Mouse (Mus musculus) intestine, embryonic 15.5 days (tissue): Measurements from ENCODE around the gene Atxn7l2. TPM values are rescaled to one million over a fixed set of nuclear protein-coding genes. Genes with fewer than 3 reads are reported as not detected.

ENCODE experiments used
- ATAC-seq: fragments of 200-750 bp; cut with Nextera tagmentation; 2 replicates; pipeline ENCODE4 v1.8.0; 2017; ENCODE audit warnings: moderate TSS enrichment, moderate library complexity
- H3K27ac ChIP-seq: fragments of 300-500 bp; sonication (generic); 2 replicates; pipeline ENCODE4 v1.5.1; 2015; ENCODE audit warnings: mild to moderate bottlenecking, inconsistent platforms
- H3K27me3 ChIP-seq: fragments of 300-500 bp; sonication (generic); replicated peaks from 2 replicates; pipeline ENCODE4 v1.6.1; 2015; ENCODE audit warnings: inconsistent platforms
- H3K36me3 ChIP-seq: fragments of 300-500 bp; sonication (generic); 2 replicates; pipeline ENCODE4 v1.6.1; 2015; ENCODE audit warnings: inconsistent platforms
- H3K4me1 ChIP-seq: fragments of 300-500 bp; sonication (generic); replicated peaks from 2 replicates; pipeline ENCODE4 v1.6.1; 2015; ENCODE audit warnings: inconsistent platforms
- H3K4me2 ChIP-seq: fragments of 300-500 bp; sonication (generic); replicated peaks from 2 replicates; pipeline ENCODE4 v1.6.1; 2015; ENCODE audit warnings: mild to moderate bottlenecking, inconsistent platforms
- H3K4me3 ChIP-seq: fragments of 300-500 bp; sonication (generic); replicated peaks from 2 replicates; pipeline ENCODE4 v1.5.1; 2015; ENCODE audit warnings: inconsistent platforms
- H3K9ac ChIP-seq: fragments of 300-500 bp; sonication (generic); 2 replicates; pipeline ENCODE4 v1.6.1; 2015; ENCODE audit warnings: inconsistent platforms
- H3K9me3 ChIP-seq: fragments of 300-500 bp; sonication (generic); 2 replicates; pipeline ENCODE4 v1.6.1; 2016; ENCODE audit warnings: inconsistent platforms
- WGBS: fragments of 180-500 bp; shearing (Covaris S2); methylation state at CpG from one replicate; pipeline ENCODE4 v1.1.7; 2015; 5-methylcytosine and 5-hydroxymethylcytosine counted together
- polyA plus RNA-seq: library from polyadenylated mRNA; unstranded; fragments of >200 nt; fragmentation: Nextera tagmentation; extraction: Ambion mirVana; gene quantifications from 2 replicates; pipeline ENCODE4 v1.2.1, GENCODE M21; 2015

Gene Atxn7l2
- polyA plus RNA-seq, 1 experiment from 2014 or later, result 11.3 TPM

DNA sequence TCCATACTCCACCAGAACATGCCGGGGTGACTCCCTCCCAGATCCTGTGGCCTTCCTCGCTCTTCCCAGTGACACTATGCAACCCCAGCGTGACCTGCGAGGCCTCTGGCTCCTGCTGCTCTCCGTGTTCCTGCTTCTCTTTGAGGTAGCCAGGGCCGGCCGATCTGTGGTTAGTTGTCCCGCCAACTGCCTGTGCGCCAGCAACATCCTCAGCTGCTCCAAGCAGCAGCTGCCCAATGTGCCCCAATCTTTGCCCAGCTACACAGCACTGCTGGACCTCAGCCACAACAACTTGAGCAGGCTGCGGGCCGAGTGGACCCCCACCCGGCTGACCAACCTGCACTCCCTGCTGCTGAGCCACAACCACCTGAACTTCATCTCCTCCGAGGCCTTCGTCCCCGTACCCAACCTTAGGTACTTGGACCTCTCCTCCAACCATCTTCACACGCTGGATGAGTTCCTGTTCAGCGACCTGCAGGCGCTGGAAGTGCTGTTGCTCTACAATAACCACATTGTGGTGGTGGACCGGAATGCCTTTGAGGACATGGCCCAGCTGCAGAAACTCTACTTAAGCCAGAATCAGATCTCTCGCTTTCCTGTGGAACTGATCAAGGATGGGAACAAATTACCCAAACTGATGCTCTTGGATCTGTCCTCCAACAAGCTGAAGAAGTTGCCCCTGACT, 23.5 kb downstream of the Atxn7l2 start:
- no peak overlapping the region for H3K27ac ChIP-seq
- WGBS, result 74% methylated on average over 20 of the region's 20 CpGs
- H3K27me3 ChIP-seq, result no peaks in the 10 kb centered on the region
- H3K9ac ChIP-seq, result no peak overlapping the region; the same call in 1 of the 2 replicates
- no peaks in the 10 kb centered on the region for H3K36me3 ChIP-seq
- 0 out of 2 replicates have a peak, but pooled peaks have one; percentile 2 for ATAC-seq
- peak overlapping the region; percentile 71; the same call in 1 of the 2 replicates for H3K4me3 ChIP-seq
- no peaks in the 10 kb centered on the region for H3K9me3 ChIP-seq
- peaks cover 19% of the 10 kb centered on the region for H3K4me1 ChIP-seq
- H3K4me2 ChIP-seq, result peak overlapping the region; percentile 94

DNA sequence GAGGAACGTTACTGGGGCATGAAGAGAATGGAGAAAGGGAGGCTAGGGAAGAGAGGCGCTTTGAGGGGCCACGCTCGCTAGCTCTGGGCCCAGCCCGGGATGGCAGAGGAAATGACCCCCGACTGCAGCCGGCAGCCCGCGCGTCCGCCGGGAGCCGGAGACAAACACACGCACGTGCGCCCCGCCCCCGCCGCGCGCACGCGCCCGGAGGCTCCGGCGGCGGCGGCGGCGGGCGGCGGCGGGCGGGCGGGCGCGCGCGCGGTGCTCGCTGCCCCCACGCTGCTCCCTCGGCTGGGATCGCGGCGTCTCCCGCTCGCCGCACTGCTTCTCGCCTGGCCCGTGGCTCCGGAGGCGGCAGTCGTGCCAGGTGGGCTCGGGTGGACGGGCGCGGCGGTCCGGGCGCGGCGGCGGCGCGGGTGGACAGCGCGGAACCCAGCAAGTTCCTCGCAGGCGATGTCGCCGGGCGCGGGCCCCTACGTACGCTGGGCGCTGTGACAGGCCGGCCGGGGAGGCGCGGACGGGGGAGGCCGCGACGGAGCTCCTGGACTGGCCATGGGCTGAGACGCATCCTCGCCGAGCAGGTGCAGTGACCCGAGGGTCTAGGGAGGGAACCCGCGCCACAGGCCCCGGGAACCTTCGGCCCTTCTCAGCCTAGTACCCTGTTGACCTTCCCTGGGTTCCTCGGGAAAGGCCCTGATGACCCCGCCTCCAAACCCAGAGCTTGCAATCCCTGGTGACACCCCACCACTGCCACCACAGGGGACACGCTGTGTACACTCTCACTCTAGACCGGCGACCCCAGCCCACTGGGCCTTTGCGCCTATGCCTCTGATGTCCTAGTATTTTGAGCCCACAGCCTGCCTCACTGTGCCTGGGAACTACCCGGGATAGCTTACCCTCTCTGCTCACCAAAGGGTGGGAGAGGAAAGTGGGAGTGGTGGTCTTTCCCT, 24.4 kb downstream of the Atxn7l2 start, which contains the start of gene Amigo1:
Gene Amigo1 (plus strand): TSS at position 238 of the 950 bp plus-strand sequence.
- Histone ChIP-seq H3K36me3 (no peaks in the 10 kb centered on the region), H3K27me3 (no peaks in the 10 kb centered on the region), H3K4me3 (peak within 1 kb of the TSS; percentile 71), H3K4me1 (peaks cover 17% of the 10 kb centered on the region; the same call in 1 of the 2 replicates), H3K9me3 (no peaks in the 10 kb centered on the region), H3K9ac (peak within 1 kb of the TSS; percentile 71), H3K4me2 (peak within 1 kb of the TSS; percentile 94), H3K27ac (no peak within 1 kb of the TSS)
- ATAC-seq, result peak; percentile 67
- 2% methylated on average over 90 of the region's 100 CpGs for WGBS

DNA sequence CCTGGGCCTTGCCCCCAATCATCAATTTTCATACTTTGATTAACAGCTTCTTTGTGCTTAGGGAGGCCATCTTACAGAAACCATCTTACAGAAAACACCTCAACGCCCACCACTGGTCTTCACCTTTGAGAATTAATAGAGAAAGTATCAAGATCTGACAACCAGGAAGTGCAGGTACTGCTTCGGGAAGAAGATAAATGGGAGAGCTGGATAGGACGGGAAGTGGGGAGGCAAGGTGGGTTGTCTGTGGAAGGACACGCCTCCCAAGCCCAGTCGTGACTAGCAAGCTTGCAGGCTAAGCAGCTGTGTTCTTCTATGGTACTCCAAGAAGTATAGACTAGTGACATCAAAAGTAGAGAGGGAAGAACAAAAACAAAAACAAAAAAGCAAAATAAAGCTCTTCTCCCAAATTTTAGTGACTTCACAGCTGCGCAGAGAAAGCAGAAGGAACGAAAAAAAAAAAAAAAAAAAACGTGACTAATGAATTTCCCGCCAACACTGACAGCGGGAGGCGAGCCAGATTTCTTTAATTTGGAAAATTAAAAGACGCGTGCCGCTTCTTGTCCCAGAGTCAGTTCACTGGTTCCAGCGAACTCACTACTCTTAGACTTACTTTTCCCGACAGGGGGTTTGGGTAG, 25.2 kb downstream of the Atxn7l2 start:
- H3K27me3 ChIP-seq, result no peaks in the 10 kb centered on the region
- peaks cover 17% of the 10 kb centered on the region; the same call in 1 of the 2 replicates for H3K4me1 ChIP-seq
- 2% methylated on average over 16 of the region's 16 CpGs for WGBS
- no peaks in the 10 kb centered on the region for H3K9me3 ChIP-seq
- no peaks in the 10 kb centered on the region for H3K36me3 ChIP-seq
- H3K4me3 ChIP-seq, result peak overlapping the region; percentile 71
- H3K9ac ChIP-seq, result peak overlapping the region; percentile 71
- peak overlapping the region; percentile 94 for H3K4me2 ChIP-seq
- H3K27ac ChIP-seq, result no peak overlapping the region
- 0 out of 2 replicates have a peak, but pooled peaks have one; percentile 50 for ATAC-seq

DNA sequence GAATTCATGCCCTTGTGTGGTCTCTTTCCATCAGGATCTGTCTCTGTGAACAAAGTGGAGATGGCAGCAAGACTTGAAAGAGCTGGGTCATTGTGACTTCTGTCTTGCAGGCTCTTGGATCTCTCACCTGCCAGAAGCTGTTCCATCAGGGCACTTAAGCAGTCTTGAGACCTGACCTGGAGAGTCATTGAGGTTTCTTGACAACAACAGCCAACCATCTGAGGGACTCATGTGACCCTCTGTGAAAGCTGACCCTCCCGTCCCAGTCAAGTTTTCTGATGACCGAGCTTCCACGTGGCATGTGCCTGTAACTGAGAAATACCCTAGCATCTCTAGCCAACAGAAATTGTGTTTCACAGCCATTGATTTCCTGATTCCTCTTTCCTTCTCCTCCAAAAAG, 26.0 kb downstream of the Atxn7l2 start:
- H3K27ac ChIP-seq, result no peak overlapping the region
- H3K4me2 ChIP-seq, result no peak overlapping the region
- H3K9me3 ChIP-seq, result no peaks in the 10 kb centered on the region
- H3K9ac ChIP-seq, result no peak overlapping the region
- peaks cover 17% of the 10 kb centered on the region; the same call in 1 of the 2 replicates for H3K4me1 ChIP-seq
- H3K4me3 ChIP-seq, result no peak overlapping the region
- ATAC-seq, result no peak
- 74% methylated on average over 3 of the region's 3 CpGs for WGBS
- H3K27me3 ChIP-seq, result no peaks in the 10 kb centered on the region
- H3K36me3 ChIP-seq, result no peaks in the 10 kb centered on the region

DNA sequence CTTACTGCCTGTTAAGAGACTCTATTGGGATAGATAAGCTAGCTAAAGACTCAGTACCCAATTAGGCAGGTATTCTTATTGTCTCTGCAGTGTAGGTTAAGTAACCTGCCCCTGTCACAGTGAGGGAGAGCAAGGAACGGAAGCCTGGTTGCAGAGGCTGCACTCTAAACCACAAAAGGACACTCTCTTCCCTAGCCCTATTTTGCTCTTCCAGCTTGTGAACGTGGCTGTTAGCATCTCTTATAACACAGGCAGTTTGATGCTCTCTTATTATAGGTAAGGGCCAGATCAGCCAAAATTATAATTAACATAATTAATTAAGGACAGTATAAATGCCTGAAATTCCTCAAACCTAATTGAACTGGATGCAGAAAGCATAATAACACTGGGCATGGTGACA, 30.2 kb downstream of the Atxn7l2 start:
- Histone ChIP-seq H3K36me3 (no peaks in the 10 kb centered on the region), H3K9ac (no peak overlapping the region), H3K4me1 (peaks cover 1% of the 10 kb centered on the region; the same call in 1 of the 2 replicates), H3K27me3 (no peaks in the 10 kb centered on the region), H3K9me3 (no peaks in the 10 kb centered on the region), H3K27ac (no peak overlapping the region), H3K4me2 (no peak overlapping the region), H3K4me3 (no peak overlapping the region)
- WGBS, result 60% methylated on average over 2 of the region's 2 CpGs
- no peak for ATAC-seq

DNA sequence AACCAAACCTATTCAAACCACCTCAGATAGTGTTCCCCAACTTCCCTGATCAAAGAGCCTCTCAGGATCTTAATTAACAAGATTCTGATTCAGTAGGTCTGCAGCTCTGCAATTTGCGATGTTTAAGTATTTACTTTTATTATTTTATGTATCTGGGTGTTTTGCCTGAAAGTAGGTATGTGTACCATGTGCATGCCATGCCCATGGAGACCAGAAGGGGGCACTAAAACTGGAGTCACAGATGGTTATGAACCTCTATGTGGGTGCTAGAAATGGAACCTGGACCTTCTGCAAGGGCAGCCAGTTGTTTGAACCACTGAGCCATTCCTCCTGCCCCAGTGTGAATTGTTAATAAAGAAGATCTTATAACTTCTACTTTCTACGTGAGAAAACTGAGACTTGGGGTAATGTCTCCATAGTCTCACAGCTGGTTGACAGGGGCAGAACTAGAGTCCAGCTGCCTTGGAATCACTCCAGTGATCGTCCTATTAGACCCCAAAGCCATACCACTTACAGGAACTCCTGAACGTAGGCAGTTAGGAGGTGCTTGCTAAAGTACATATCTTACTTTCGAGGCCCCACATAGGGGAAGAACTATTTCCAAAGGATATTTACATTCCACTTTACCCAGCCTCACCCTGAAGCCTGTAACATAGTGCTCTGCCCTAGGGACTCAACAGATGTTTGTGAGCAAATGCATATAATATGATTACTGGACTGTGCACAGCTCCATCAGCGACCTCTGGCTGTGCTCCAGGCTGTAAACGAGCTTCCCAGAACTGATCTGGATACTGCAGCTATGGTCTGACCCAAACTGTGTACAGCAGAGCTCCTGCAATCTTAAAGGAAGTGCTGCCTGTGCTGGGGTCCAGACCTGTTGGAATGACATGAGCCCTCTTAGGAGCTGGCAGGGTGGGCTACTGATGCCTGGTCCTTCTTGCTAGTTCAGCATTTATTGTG, 31.7 kb downstream of the Atxn7l2 start:
- no peak overlapping the region for H3K4me3 ChIP-seq
- no peak overlapping the region for H3K4me2 ChIP-seq
- H3K9me3 ChIP-seq, result no peaks in the 10 kb centered on the region
- 53% methylated on average over 7 of the region's 7 CpGs for WGBS
- H3K27me3 ChIP-seq, result no peaks in the 10 kb centered on the region
- no peak overlapping the region for H3K27ac ChIP-seq
- no peaks in the 10 kb centered on the region for H3K36me3 ChIP-seq
- H3K4me1 ChIP-seq, result 0 out of 2 replicates have a peak, but pooled peaks cover 4% of the 10 kb centered on the region
- ATAC-seq, result peak; percentile 61; the same call in 1 of the 2 replicates
- H3K9ac ChIP-seq, result no peak overlapping the region

DNA sequence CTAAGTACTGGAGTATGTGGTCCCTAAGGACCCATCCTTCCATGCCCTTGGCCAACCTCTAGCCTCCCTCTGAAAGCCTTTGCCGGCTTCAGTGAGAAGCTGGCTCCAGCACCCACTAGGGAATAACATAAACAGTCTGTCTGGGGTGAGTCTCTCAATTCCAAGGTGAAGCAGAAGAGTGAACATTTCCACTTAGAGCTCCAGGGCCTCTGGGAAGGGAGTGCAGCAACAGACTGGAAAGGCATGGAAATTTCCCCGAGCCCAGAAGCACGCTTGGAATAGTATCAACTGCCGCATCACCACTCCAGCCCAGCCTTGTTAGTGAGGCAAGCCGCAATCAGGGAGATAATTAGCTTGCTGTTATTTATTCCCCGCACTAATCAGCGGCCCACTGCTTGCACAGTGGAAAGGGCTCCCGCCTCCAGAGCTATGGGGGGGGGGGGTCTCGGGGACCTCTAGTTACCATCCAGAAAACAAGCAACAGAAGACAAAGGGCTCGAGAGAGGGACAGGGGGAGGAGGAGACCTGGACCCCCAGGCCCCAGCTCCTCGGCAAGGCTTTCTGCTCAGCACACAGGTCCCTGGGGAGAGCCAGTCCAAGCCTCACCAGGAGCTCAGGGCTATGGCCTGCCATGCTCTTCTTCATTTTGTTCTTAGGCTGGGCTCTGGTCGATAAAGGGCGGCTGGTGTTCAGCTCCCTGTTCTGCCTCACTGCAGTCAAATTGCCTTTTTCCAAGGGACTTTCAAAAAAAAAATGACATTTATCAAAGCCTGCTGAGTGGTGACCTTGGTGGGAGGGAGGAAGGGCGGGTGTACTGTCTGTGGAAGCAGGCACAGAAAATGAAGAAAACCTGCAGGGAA, 35.8 kb downstream of the Atxn7l2 start:
- H3K4me1 ChIP-seq, result 0 out of 2 replicates have a peak, but pooled peaks cover 4% of the 10 kb centered on the region
- H3K27ac ChIP-seq, result peak overlapping the region; percentile 27; the same call in 1 of the 2 replicates
- no peaks in the 10 kb centered on the region for H3K9me3 ChIP-seq
- ATAC-seq, result peak; percentile 63
- no peaks in the 10 kb centered on the region for H3K36me3 ChIP-seq
- H3K4me3 ChIP-seq, result no peak overlapping the region
- WGBS, result 31% methylated on average over 14 of the region's 14 CpGs
- 0 out of 2 replicates have a peak overlapping the region, but pooled peaks have one; percentile 17 for H3K4me2 ChIP-seq
- H3K27me3 ChIP-seq, result no peaks in the 10 kb centered on the region
- no peak overlapping the region for H3K9ac ChIP-seq

DNA sequence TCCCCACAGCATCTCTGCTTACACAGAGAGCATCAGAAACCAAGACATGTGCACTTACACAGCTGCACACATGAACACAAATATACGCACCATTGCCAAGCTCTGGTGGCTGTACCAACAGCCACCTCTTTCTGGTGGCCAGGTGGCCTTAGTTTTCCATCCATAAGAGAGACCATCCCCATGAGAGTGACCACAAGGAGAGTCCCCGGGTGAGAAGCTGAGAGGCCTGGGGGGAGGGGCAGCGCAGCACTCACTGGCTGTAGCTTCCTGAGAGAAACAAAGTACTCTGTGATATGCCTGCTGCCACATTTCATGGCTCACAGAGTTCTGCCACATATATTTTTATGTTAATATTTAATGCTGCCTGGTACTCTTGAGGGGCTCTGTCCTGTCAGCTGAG, 41.5 kb downstream of the Atxn7l2 start:
- Histone ChIP-seq H3K27ac (no peak overlapping the region), H3K9ac (no peak overlapping the region), H3K9me3 (no peaks in the 10 kb centered on the region), H3K4me3 (no peak overlapping the region), H3K27me3 (no peaks in the 10 kb centered on the region), H3K36me3 (no peaks in the 10 kb centered on the region), H3K4me2 (no peak overlapping the region), H3K4me1 (peaks cover 21% of the 10 kb centered on the region)
- WGBS, result 48% methylated on average over 3 of the region's 3 CpGs
- ATAC-seq, result no peak

DNA sequence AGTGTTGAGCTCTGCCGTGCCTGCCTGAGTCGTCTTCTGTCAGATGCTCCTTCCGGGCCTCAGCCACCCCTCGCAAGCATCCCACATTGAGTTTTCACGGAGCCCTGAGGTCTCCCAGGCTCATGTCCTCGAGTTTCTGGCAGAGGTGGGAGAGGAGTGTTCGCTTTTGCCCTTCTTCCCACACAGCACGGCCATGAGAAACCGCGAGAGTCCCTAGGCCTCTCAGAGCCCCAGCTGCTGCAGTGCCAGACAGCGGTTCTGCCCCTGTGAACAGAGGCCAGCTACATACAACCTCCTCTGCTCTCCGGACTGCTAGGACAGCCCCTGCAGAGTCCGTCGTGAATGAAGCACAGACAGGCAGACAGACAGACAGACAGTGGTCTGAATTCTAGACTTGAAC, 43.2 kb downstream of the Atxn7l2 start:
- no peaks in the 10 kb centered on the region for H3K27me3 ChIP-seq
- H3K4me1 ChIP-seq, result peaks cover 21% of the 10 kb centered on the region
- 0 out of 2 replicates have a peak overlapping the region, but pooled peaks have one; percentile 27 for H3K27ac ChIP-seq
- no peaks in the 10 kb centered on the region for H3K36me3 ChIP-seq
- WGBS, result 55% methylated on average over 14 of the region's 14 CpGs
- no peak for ATAC-seq
- H3K9me3 ChIP-seq, result no peaks in the 10 kb centered on the region
- H3K4me3 ChIP-seq, result no peak overlapping the region
- no peak overlapping the region for H3K9ac ChIP-seq
- H3K4me2 ChIP-seq, result no peak overlapping the region

DNA sequence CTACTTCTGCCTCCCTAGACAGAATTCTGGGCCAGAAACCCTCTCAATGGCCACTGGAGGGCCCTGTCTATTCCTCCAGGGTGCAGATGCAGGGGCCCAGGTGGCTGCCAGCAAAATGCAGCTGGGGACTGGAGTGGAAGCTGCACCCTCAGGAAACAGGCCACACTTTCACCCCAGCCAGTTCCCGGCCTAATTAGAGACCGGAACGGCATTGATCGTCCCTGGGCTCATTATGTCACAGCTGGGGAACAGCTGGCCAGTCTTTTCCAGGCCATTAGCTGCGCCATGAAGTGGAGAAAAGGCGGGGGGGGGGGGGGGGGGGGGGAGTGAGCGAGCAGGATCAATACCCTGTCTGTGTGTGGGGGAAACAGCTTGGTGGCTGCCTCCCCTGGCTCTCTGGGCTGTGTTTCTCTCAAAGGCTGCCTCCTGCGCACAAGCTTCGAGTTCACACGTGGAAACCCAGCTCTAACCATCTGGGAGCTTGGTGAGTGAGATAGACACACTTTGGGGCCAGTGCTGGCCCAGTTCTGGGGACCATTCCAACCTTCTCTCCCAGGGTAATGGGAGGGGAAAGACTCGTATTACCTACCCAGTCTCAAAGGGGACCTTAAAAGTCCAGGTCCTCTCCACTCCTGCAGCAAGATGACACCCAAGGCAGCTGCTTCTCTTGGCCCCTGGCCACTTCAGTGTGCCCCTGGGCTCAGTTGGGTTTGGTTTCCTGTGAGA, 44.1 kb downstream of the Atxn7l2 start:
- peak; percentile 68 for ATAC-seq
- no peak overlapping the region for H3K27ac ChIP-seq
- WGBS, result 28% methylated on average over 10 of the region's 11 CpGs

More for the DNA sequence above, 44.1 kb downstream of the Atxn7l2 start:
- Histone ChIP-seq H3K27me3 (no peaks in the 10 kb centered on the region), H3K4me2 (no peak overlapping the region), H3K9ac (no peak overlapping the region), H3K9me3 (no peaks in the 10 kb centered on the region), H3K4me3 (no peak overlapping the region), H3K4me1 (peaks cover 21% of the 10 kb centered on the region), H3K36me3 (no peaks in the 10 kb centered on the region)
